Mouse (Mus musculus): Measurements from ENCODE around the gene Gng5.

Gene Gng5

GRCm38 (mm10) chr3:146540521-146541273 is 41.1 kb downstream of the Gng5 start:
- DNase-seq (ENCODE audit: low read depth, low spot score), result no peak

DNA sequence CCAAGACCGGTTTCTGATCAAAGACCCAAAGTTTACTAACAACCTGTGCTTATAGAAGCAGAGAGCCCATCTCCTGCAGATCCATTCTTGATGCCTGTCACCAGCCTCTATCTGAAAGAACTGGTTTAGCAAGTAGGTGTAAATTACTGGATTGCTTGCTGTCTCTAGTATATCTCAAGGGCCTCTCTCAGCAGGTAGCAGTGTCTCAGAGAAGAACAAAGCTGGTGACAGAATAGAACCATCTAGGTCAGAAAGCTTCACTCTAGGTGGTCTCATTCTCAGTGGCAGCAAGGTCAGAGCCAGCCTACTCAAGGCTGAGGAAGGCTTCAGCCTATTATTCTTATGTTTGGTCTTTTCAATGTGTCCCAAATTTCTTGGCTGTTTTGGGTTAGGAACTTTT is 44.0 kb downstream of the Gng5 start:
- no peak for DNase-seq (ENCODE audit: low read depth, low spot score)

DNA sequence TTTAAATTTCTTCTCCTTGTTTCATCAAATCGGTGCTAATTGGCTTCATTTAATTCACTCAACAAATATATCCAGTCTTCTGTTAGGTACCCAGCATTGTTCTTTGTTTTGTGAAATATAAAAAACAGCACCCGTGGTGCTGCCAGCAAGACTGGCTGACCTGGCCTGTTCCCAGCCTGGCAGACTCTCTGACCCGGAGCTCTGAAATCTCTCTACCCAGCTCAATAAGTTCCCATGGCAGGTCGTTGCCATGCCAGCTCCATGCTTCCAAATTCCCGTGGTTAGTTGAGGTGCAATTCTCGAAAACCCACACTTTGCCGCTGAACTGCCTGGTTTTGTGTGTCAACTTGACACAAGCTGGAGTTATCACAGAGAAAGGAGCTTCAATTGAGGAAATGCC is 55.2 kb downstream of the Gng5 start:
- DNase-seq (ENCODE audit: low read depth, low spot score), result no peak

All from A20 (cell line).